Mouse (Mus musculus) left cerebral cortex, postnatal 25 days (tissue): Measurements from ENCODE around the gene Gm10974. TPM values are rescaled to one million over a fixed set of nuclear protein-coding genes. Genes with fewer than 3 reads are reported as not detected.

Experiments used
- DNase-seq, 2 experiments: peaks; one replicate each; pipeline ENCODE4 v3.0.0; 2022; ENCODE audit warnings: low spot score in 2 of 2, mixed read lengths in 1 of 2
- intact Hi-C: fragments of 180-260 bp; cut with DNase I; formaldehyde crosslinking; loops from one replicate; pipeline ENCODE4 v1.15.1; 2025
- total RNA-seq, 2 experiments: library from RNA; stranded (reverse); gene quantifications; 2 replicates each; pipeline ENCODE4 v1.2.3; 2021

The Gm10974 gene
- total RNA-seq, 2 experiments from 2014 or later, result not detected

DNA sequence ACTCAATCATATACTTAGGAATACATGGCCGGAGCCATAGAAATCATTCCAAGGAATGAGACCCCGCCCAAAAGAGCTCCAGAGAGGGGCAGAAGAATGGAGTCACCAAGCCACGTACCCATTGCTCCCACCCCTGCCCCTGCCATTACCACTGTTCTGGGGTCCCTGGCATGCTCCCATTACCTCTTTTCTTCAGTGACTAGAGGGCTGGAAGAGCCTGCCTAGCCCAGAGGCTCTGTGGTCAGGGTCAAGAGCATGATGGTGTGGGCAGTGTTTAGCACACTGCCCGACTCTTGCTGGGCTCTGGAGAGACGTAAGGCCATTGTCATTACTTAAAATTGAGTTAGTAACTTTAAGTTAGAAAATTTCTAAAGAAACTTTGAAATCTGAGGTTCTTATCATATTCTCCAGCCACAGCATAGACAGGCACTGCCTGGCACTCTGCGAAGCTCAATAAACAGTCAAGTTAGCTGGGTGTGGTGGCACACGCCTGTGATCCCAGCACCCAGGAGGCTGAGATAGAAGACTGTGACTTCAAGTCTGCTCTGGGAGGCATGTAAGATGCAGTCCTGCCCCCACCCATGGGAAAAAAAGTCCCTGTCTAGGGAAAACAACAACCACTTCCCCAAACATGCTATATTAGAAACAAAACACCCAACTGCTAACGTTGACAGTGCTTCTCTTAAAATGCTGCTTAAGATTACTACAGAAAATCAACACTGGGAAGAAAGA, 9.7 kb upstream of the Gm10974 start:
- intact Hi-C loops, result no loop called here
- DNase-seq, result no peak

DNA sequence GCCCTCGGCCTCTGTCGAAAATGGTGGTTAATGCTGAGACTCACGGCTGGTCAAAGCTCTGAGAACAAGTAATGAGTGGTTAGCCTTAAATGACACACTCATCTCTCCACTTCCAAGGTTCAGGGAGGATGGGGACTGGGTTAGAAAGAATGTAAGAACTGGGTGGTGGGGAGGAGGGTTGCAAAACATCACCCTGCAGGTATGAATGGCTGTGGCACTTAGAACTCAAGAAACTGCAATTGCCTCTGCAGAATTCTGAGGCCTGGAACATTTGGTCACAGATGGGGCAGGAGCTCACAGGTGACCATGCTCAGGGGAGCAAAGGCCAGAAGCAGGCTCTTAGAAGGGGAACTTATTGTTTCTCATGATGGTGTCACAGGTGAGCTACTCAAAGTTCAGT, 7.2 kb upstream of the Gm10974 start:
- intact Hi-C loops, result no loop called here

DNA sequence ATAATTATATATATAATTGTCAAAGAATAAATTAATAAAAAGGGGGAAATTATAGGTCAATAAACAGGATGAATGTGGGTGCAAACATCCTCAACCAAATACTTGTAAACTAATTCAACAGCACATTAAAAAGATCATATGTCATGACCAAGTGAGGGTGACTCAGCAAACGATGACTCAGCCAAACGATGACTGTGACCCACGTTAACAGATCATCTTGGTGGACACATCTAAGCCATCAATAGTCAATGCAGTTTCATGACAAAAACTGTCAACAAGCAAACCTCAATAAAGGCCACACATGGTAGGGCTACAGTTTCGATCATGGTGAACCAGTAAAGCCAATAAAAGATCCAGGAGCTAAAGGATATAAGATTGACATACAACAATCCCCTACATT, 6.7 kb upstream of the Gm10974 start:
- no peak for DNase-seq
- intact Hi-C loops, result no loop called here

More for the DNA sequence above, 7.2 kb upstream of the Gm10974 start:
- no peak for DNase-seq

DNA sequence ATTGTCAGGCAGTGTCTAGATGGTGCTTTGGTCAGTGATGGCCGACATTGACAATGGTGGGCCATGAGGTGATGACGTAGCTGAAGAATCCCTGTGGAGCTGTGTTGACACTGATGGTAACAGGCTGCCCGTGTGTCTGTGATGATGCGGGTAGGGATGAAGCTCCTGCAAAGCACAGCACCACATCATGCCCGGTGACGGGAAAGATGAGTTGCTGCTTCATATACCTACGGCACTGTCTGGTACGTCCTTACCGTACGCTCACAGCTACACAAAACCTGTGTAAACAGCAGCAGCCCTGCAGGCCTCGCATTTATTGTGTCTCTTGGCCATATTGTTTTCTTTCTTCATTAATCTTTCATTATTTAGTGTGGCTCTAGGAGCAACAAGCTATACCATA, 1.2 kb upstream of the Gm10974 start:
- intact Hi-C loops, result no loop called here
- DNase-seq, result no peak

DNA sequence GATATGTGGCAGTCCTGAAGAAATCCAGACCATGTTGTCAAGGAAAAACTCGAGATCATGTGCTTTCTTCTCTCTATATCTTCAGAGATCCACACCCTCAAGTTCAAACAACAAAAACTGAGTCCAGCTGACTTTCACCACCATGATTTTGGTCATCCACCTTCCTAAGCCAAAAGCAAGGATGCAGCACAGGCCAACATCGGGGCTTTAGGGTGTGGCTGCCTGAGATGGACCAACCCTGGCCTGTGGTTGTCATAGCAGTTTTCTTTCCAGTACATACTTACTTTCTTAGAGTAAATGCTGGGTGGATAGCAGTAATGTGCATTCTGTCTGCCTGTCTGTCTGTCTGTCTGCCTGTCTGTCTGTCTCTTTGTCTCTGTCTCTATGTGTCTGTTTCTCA, 294 bp upstream of the Gm10974 start:
- intact Hi-C loops, result no loop called here
- no peak for DNase-seq

DNA sequence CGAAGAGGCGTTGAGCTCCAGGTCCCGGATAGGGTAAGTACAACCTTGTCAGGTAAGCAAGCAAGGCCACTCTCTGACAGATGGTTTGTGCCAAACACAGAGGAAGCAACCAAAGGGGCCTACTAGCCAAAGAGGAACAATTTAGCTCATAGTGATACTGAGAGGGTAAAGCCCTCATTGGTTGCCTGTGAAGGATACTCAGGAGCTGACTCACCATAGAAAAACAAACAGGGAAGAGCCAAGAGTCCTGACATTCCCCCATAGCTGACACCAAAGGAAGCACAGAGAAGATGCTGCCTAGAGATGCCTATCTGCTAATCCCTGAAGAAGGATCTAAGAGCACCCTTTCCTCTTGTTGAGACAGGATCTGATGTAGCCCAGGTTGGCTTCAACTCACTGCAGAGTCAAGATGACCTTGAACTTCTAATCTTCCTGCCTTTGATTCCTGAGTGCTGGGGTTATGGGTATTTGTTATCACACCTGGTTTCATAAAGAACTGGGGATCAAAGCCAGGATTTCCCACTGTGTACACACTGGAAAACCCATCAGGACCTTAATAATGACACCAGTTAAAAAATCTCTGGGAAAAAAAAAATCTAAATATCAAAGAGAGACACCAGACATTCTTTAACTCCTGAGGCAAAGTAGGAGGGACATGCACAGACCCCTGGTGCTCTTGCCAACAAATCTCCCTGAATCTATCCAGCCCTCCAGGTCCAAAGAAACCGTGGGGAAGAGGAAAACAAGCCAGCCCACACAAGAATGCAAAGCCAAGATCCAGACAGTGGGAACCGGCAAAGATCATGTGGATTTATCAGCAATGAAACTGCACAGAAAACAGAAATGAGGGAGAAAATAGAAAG, 3.6 kb downstream of the Gm10974 start:
- no peak for DNase-seq
- intact Hi-C loops, result no loop called here

DNA sequence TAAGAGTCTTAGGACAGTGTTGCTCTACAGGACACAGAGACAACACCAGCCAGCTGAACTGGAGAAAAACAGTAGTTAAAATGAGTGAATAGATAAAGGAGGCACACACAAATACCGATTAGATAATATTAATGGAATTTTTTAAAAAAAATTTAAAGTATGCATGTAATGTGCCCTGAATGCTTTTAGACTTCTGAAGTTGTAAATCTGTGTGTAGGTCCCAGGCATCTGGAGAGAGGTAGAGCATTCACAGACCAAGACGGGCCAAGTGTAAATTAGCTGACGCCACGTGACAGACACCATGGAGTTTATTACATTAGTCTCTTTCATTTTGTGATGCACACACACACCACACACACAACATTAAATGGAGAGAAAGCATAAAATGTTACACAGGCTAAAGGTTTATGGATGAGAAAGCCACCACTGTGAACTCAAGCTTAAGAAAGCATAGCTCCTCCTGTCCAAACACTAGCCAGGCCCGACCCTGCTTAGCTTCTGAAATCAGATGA, 4.3 kb downstream of the Gm10974 start:
- intact Hi-C loops, result no loop called here
- no peak for DNase-seq

DNA sequence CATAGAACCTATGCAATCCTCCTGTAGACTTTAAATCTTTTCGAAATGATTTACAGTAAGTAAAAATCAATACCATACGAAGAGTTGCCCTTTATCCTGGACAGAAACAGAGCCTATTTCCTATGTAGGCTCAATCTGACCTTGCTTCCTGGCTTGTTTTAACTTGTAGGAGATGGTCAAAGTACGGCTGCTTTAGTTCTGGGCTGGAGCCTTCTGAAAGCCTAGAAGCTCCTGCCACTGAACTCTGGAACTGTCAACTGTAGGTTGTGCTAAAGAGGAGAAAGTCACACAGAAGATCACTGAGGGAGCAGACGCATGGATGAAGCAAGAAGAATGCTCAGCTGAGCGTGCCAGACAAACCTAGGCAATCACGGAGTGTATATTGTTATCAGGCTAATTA, 5.3 kb downstream of the Gm10974 start:
- DNase-seq, result no peak
- intact Hi-C loops, result no loop called here

DNA sequence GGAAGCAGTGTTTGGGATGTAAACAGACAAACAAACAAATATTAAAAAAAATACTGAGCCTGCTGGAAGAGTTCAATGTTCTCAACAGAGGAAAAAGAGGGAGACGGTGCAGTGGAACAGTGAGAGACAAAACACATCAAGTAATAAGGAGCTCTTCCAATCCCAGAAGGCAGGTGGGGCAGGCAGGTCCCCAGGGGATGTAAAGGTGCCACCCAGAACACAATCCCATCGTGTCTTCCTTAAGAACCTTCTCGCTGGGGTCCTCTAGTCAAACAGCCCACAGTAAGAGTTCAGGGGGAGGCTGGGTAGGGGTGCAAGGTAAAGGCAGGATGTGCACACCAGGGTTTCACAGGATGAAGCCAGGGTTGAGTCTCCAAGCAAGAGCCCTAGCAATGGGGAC, 7.7 kb downstream of the Gm10974 start:
- intact Hi-C loops, result no loop called here
- no peak for DNase-seq

DNA sequence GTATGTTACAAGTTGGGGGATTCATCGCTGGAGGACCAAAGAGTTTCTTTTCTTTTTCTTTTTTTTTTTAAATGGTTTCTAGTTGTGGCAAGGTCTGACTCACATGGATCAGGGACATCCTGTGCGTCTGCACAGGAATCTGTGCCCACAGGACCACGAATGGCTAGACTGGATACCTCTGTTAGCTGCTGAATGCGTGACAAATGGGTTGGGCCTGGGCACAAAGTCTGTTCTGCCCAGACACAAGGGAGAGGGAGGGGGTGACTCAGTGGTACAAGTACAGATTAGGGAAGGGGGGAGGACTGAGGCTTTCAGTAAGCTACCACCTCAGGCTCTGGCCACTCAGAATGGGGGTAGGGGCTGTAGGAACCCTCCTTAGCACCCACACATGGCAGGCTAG, 10.0 kb downstream of the Gm10974 start:
- intact Hi-C loops, result no loop called here
- no peak for DNase-seq

DNA sequence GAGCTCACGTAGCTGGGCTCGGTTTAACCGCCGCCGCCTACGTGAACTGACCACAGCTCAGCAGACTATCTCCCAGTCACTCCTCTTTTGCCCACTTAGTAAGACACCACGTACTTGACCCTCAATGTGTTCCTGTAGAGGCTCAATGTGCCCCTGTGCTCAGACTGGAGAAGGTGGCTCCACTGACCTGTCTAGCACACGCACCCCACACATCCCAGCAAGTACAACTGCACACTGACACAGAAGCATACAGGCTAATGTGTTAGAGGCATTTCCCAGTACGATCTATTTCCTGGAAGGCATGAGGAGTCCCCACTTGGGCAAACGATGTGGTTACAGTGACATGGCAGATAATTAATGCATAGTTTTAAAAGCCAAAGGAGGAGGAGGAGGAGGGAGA, 10.9 kb downstream of the Gm10974 start:
- intact Hi-C loops, result no loop called here
- DNase-seq, result no peak

DNA sequence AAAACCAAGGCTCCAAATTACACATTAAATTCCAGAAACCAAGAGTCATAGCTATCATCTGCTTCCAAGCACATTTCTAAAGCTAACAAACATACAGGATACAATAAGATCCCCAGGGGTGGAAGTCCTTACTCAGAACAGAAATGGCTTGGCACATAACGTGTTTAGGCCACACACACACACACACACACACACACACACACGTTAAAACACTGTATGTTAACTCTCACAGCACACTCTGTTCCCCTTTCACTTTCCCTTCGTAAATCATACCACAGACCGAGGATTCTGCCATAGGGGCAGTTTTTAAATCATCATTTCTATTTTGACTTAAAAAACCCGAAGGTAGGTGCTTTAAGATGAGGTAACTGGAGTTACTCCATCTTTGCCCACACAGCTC, 18.5 kb downstream of the Gm10974 start:
- DNase-seq, result no peak
- intact Hi-C loops, result no loop called here

DNA sequence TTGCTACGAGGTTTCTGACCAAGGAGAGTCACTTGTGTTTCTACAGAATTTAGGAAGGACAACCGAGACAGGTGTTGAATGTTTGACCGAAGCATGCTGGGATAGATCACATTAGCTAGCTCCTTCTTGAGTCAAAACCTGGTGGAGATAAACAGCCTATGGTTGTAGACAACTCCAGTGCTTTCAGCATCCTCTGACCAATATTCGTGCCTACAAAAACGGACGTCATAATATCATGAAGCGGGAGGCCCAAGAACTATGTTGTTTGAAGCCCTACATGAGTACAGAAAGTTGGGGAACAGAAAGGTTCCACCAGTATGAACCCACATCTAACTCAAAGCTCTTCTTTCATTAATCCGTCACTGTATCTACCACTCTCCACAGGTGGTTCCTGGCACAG, 19.2 kb downstream of the Gm10974 start:
- intact Hi-C loops, result loop anchor here (5.0 kb wide), 1 partner anchor 283 kb away; no protein-coding TSS in a partner anchor
- no peak for DNase-seq

DNA sequence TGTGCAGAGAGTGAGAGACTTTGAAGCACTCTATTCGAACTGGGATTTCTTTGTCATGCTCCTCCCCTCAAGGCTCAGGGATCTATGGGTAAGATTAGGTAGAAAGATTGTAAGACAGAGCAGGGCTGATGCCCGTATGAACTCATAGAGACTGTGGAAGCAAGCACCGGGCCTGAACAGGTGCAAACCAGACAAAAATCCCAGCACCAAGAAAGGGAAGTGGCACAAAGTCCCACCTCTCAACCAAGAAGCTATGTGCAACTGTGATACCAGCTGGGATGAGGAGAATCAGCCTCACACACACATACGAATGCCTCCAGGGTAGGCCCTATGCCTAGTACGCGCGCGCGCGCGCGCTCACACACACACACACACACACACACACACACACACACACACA, 20.1 kb downstream of the Gm10974 start:
- DNase-seq, result no peak
- intact Hi-C loops, result loop anchor here (5.0 kb wide), 1 partner anchor 284 kb away; no protein-coding TSS in a partner anchor

DNA sequence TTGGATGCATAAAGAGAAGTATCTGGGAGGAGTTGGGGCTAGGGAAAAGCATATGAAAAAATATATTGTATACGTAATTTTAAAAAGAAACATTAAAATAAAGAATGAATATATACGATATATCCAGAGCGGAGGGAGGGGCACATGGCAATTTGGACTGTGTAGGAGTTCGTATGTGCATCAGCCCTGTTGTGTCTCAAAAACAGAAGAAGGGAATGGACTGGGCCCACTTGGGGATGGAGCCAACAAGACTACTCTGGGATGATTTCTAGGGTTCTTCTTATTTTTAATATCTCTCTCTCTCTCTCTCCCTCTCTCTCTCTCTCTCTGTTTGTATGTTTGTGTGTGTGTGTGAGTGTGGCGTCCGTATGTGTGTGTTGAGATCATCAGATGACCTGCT, 20.7 kb downstream of the Gm10974 start:
- DNase-seq, result no peak
- intact Hi-C loops, result loop anchor here (5.0 kb wide), 1 partner anchor 284 kb away; no protein-coding TSS in a partner anchor

DNA sequence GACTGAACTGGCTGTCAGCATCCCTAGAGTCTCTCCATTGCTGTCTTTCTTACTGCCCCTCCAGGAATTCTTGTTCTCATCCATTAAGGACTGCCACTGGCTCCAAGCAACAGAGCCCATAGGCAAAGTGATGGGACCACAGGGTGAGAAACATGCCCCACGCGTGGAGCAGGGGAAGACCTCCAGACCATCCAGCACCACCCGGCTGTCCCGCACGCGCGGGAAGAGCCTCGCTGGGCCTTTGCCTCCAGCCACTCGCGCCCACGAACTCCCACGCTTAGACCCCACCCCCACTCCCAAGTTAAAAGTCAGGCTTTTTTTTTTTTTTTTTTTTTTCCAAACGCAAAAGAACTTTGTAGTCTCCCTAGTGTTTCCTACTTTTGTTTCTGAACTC, 21.7 kb downstream of the Gm10974 start:
- DNase-seq, result no peak
- intact Hi-C loops, result loop anchor here (5.0 kb wide), 1 partner anchor 285 kb away; no protein-coding TSS in a partner anchor

DNA sequence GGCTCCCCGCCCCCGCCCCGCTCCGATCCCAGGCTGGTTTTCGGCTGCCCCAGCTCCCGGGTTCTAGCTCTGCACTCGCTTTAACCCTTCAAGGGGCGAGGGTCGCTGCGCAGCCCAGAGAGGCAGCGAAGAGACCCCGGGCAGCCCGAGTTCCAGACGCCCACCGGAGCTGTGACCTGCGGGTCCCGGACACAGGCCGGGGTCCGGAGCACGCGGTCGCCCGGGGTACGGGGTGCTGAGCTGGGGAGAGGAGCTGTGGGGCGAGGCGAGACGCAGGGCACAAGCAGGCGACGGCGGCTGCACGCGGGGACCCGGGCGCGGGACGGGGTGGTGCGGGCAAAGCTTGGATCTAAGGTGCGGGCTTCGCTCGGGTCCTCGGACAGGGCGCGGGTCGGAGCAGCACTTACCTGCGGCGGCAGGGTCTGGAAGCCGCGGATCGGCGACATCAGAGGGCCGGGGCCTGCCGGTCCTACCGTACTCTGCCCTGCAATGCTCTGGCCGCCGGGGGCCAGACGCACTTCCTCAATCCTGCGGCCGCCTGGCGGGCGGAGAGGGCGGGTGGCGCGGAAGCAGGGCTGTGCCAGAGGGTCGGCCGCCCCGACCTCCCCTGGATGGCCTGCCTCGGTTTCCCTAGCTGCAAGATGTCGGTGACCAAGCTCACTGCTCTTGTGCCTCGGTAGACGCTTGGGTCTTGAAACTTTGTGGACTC, 22.3 kb downstream of the Gm10974 start, which contains the start of gene Lrrk1:
Lrrk1 (minus strand) TSS at position 538 of the 709 bp plus-strand sequence.
- no peak for DNase-seq

DNA sequence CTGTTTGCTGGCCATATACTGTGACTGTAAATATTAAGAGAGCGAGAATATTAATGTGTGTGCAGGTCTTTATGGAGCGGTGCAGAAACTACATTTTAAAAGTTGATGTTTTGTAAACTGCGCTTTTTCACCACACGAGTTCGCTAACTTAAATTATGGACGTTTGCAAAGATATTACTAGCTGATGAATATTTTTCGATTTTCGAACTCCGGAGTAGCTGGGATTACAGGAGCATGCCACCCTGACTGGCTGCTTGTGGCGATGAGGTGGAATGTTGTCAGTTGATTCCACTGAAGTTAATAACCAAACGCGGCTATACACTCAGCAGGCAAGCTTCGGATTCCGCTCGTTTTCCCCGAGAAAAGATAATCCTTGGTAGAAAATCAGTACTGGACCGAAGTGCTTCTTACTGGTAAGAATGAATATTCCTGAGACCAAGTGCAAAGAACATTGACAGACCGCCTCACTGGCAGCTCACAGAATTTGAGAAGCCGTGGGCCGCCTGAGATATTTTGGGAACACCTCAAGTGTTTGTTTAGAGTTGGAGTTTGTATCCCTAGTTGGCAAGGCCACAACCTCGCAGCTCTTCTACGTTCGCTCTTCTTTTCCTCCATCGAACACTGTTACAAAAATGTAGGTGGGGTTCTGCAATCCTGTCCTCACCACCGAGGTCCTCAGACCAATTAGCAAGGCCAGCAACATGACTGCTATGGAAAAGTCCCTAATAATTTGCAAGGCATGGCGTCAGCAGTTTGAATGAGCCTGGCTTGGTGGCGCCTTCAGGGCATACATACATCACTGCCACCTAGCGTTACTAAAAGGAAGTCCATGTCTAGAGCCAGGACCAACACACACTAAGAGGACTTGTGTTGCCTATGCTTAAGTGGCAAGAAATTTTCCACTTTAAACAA, 23.2 kb downstream of the Gm10974 start:
- intact Hi-C loops, result loop anchor here (1.0 to 5.0 kb wide), 2 partner anchors 79 to 287 kb away; no protein-coding TSS in a partner anchor
- peak; percentile 74 to 77 for DNase-seq

More for the DNA sequence above, 22.3 kb downstream of the Gm10974 start, which contains the start of gene Lrrk1:
- intact Hi-C loops, result loop anchor here (5.0 kb wide), 1 partner anchor 286 kb away; no protein-coding TSS in a partner anchor

DNA sequence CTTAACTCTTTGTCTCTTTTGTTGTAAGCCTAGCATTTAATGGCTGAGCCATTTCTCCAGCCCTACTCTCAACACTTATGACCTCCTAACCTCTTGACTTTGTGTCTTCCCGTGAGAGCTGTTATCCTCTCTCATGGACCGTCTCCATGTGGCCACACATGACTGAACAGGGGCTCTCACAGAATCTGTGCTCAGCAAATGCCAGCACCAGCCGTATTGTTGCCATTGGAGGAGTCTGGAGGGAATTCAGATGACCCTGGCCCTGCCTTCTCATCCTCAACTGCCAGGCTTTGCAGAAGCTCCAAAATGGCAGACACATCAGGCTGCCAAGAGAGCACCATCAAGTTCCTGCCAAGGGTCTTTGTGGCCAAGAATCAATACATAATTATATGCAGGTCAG, 31.6 kb downstream of the Gm10974 start:
- DNase-seq, result no peak

More for the DNA sequence above, 31.6 kb downstream of the Gm10974 start:
- intact Hi-C loops, result no loop called here
